ENCODE assay signal across 13 mouse cellular contexts in genomic region chr14:44850637-44851036, GRCm38 (mm10). TPM values are rescaled to one million over a fixed set of nuclear protein-coding genes. Genes with fewer than 3 reads are reported as not detected.
DNase-seq lines count a peak whose midpoint lies in the region; ATAC-seq and TF ChIP-seq lines count a peak whose summit lies in the region.
"Not testable (repeated sequence)": the region's sequence is repeated elsewhere in the genome, so short reads cannot be mapped to it uniquely, and the experiment has no call there.
"Had no signal": no experiment of that assay in that cellular context is flagged by ENCODE, and none has a peak within 500 bp of the region (broad histone marks: within the 10 kb centered on the region; RNA-seq: fewer than 3 reads in every experiment).

No protein-coding gene starts in this region.

- TF ChIP-seq EP300 in lung, postnatal 0 days (IDR thresholded peaks at IDR 0.05): not testable (repeated sequence)

- DNase-seq in 416B (ENCODE audit: low read depth): peak; percentile 8
- not testable (repeated sequence) for DNase-seq in embryonic facial prominence, embryonic 14.5 days (ENCODE audit: low spot score); intestine, embryonic 14.5 days (ENCODE audit: low spot score); lung, postnatal 0 days (ENCODE audit: low spot score)
- DNase-seq in kidney, postnatal 14 days: peak; percentile 14
- DNase-seq in neural tube, embryonic 10.5 days (ENCODE audit: extremely low spot score, low spot score): peak; percentile 22

- H3K9me3 ChIP-seq in embryonic facial prominence, embryonic 14.5 days (ENCODE audit: control insufficient read depth, low read length); intestine, embryonic 14.5 days (ENCODE audit: control insufficient read depth, low read length); lung, postnatal 0 days (ENCODE audit: low read length): not testable (repeated sequence)

- not testable (repeated sequence) for H3K4me3 ChIP-seq in bone marrow, adult 2 months (replicated peaks; ENCODE audit: control insufficient read depth, low read depth, low read length); embryonic facial prominence, embryonic 14.5 days (ENCODE audit: low read depth, low read length); intestine, embryonic 14.5 days (ENCODE audit: low read depth, low read length); lung, postnatal 0 days (ENCODE audit: low read depth, low read length)

- H3K4me1 ChIP-seq in bone marrow, adult 2 months (ENCODE audit: control insufficient read depth, insufficient read depth, low read length); embryonic facial prominence, embryonic 14.5 days (ENCODE audit: control insufficient read depth, insufficient read depth, low read length); intestine, embryonic 14.5 days (replicated peaks; ENCODE audit: control insufficient read depth, insufficient read depth, low read length); lung, postnatal 0 days (ENCODE audit: insufficient read depth, low read depth, low read length): not testable (repeated sequence)

- TF ChIP-seq CTCF in bone marrow, adult 2 months (IDR thresholded peaks at IDR 0.05; ENCODE audit: control insufficient read depth, insufficient read depth, low read length): peak; percentile 28
- TF ChIP-seq CTCF in lung, postnatal 0 days (IDR thresholded peaks at IDR 0.05): peak; percentile 58

- not testable (repeated sequence) for H3K27me3 ChIP-seq in embryonic facial prominence, embryonic 14.5 days (replicated peaks; ENCODE audit: control insufficient read depth, insufficient read depth, low read length); intestine, embryonic 14.5 days (replicated peaks; ENCODE audit: control insufficient read depth, insufficient read depth, low read length); lung, postnatal 0 days (replicated peaks; ENCODE audit: insufficient read depth, low read length)

- ATAC-seq in embryonic facial prominence, embryonic 14.5 days (ENCODE audit: low read depth): 0 out of 2 replicates have a peak, but pooled peaks have one; percentile 77
- ATAC-seq in granulocyte monocyte progenitor cell, adult 5-6 weeks (replicated peaks; ENCODE audit: poor library complexity, severe bottlenecking): peak; percentile 76
- 0 out of 2 replicates have a peak, but pooled peaks have one; percentile 43 for ATAC-seq in intestine, embryonic 14.5 days (replicated peaks; ENCODE audit: low FRiP score, low TSS enrichment, low read depth)
- ATAC-seq in lung, postnatal 0 days: not testable (repeated sequence)

- 8% methylated on average over 3 of the region's 3 CpGs for WGBS in bone marrow, adult 2 months
- 5% methylated on average over 3 of the region's 3 CpGs for WGBS in embryonic facial prominence, embryonic 14.5 days
- WGBS in intestine, embryonic 14.5 days: 5% methylated on average over 3 of the region's 3 CpGs
- 5% methylated on average over 3 of the region's 3 CpGs for WGBS in lung, postnatal 0 days

- not testable (repeated sequence) for H3K9ac ChIP-seq in embryonic facial prominence, embryonic 14.5 days (ENCODE audit: low read depth, low read length); intestine, embryonic 14.5 days (ENCODE audit: low read length); lung, postnatal 0 days (replicated peaks; ENCODE audit: low read depth)

- not testable (repeated sequence) for TF ChIP-seq POLR2A in bone marrow, adult 2 months (IDR thresholded peaks at IDR 0.05; ENCODE audit: borderline replicate concordance, control insufficient read depth, low read depth, low read length)

- not testable (repeated sequence) for H3K27ac ChIP-seq in bone marrow, adult 2 months (ENCODE audit: control insufficient read depth, insufficient read depth, low read depth, low read length, poor library complexity); embryonic facial prominence, embryonic 14.5 days (replicated peaks; ENCODE audit: low read depth, low read length); intestine, embryonic 14.5 days (ENCODE audit: low read depth); lung, postnatal 0 days (ENCODE audit: low read length)

- H3K4me2 ChIP-seq in embryonic facial prominence, embryonic 14.5 days (ENCODE audit: low read depth, low read length); intestine, embryonic 14.5 days (ENCODE audit: low read length); lung, postnatal 0 days (replicated peaks; ENCODE audit: low read depth, low read length): not testable (repeated sequence)

- not testable (repeated sequence) for H3K36me3 ChIP-seq in embryonic facial prominence, embryonic 14.5 days (ENCODE audit: control insufficient read depth, insufficient read depth, low read length); intestine, embryonic 14.5 days (ENCODE audit: control insufficient read depth, insufficient read depth, low read length); lung, postnatal 0 days (ENCODE audit: insufficient read depth, low read length)

RNA-seq across cellular contexts. Expression of gene Ptgdr, which starts 8.5 kb away (rescaled TPM):
- polyA plus RNA-seq in bone marrow, adult 2 months (2011; ENCODE audit: insufficient read depth, insufficient read length, low replicate concordance, missing spikeins): not detected in 2 replicates
- 0.81 and 0.97 TPM in 2 replicates for polyA plus RNA-seq in embryonic facial prominence, embryonic 14.5 days (2014; fragmentation: Nextera tagmentation; extraction: Ambion mirVana)
- not detected in 2 replicates for total RNA-seq in granulocyte monocyte progenitor cell, adult 5-6 weeks (2014; fragmentation: Nextera tagmentation)
- total RNA-seq in granulocyte monocyte progenitor cell, adult 5-6 weeks (2017): not detected in 2 replicates
- not detected in 2 replicates for polyA plus RNA-seq in intestine, embryonic 14.5 days (2014; fragmentation: Nextera tagmentation; extraction: Ambion mirVana)
- 0.10 and 0.11 TPM in 2 replicates for polyA plus RNA-seq in lung, postnatal 0 days (2015; fragmentation: Nextera tagmentation; extraction: Ambion mirVana)
- total RNA-seq: adrenal gland, postnatal 14 days; heart, adult 18-20 months; heart, postnatal 25 days had no signal
- polyA plus RNA-seq: embryonic facial prominence, embryonic 10.5 days; liver, embryonic 15.5 days had no signal
